Mouse (Mus musculus): ENCODE measurements around the gene Ssbp2. TPM values are rescaled to one million over a fixed set of nuclear protein-coding genes. Genes with fewer than 3 reads are reported as not detected.
A peak's percentile ranks its signal among the peaks of the same experiment; 100 is the strongest.

Ssbp2 gene
- total and polyA plus RNA-seq, 3 experiments, result 12.6 to 38.4 TPM; not detected in 1

- TF ChIP-seq NELFE (IDR thresholded peaks at IDR 0.05; ENCODE audit: low read depth, low read length), result no peak
- no peak for TF ChIP-seq TAL1 (IDR thresholded peaks at IDR 0.05; ENCODE audit: low read length)
- no peak for TF ChIP-seq EP300 (IDR thresholded peaks at IDR 0.05; ENCODE audit: low read depth in 1 of 2, low read length in 2 of 2)
- no peak for TF ChIP-seq SIN3A (IDR thresholded peaks at IDR 0.05; ENCODE audit: low read length)
- TF ChIP-seq GABPA (IDR thresholded peaks at IDR 0.05; ENCODE audit: low read depth, low read length), result no peak
- Histone ChIP-seq H3K4me1 (ENCODE audit: control insufficient read depth in 1 of 2, insufficient read depth in 2 of 2, low read length in 2 of 2) (peaks cover 3 to 20% of the 10 kb centered on the region in 2 experiments; a peak in 2 of 4 replicates), H3K36me3 (ENCODE audit: control insufficient read depth in 1 of 2, insufficient read depth in 2 of 2, low read length in 2 of 2) (peaks cover 0 to 24% of the 10 kb centered on the region in 2 experiments; a peak in 3 of 4 replicates), H3K27me3 (ENCODE audit: control insufficient read depth in 1 of 2, insufficient read depth in 2 of 2, low read length in 2 of 2) (no peaks in the 10 kb centered on the region), H3K9ac (ENCODE audit: control insufficient read depth, low read depth, low read length, poor library complexity, severe bottlenecking) (no peak overlapping the region), H3K4me3 (ENCODE audit: control insufficient read depth in 1 of 2, insufficient read depth in 1 of 2, low read depth in 2 of 2, low read length in 2 of 2) (no peak overlapping the region), H3K9me3 (replicated peaks; ENCODE audit: insufficient read depth, low read length) (no peaks in the 10 kb centered on the region), H3K27ac (ENCODE audit: control insufficient read depth, low read depth, low read length) (no peak overlapping the region), H3K79me2 (ENCODE audit: control insufficient read depth, insufficient read depth, low read length, poor library complexity) (peaks cover 40% of the 10 kb centered on the region)
- DNase-seq (ENCODE audit: low read depth, low spot score), result no peak
These were observed 5.1 kb downstream of the Ssbp2 start for GRCm38 (mm10) chr13:91465002-91465715.

GRCm38 (mm10) chr13:91471566-91471965 lies 11.5 kb downstream of the Ssbp2 start:
- no peak overlapping the region for H3K27ac ChIP-seq (ENCODE audit: control insufficient read depth, low read depth, low read length)
- H3K4me3 ChIP-seq (ENCODE audit: control insufficient read depth in 1 of 2, insufficient read depth in 1 of 2, low read depth in 2 of 2, low read length in 2 of 2), result no peak overlapping the region
- peaks cover 18% of the 10 kb centered on the region for H3K79me2 ChIP-seq (ENCODE audit: control insufficient read depth, insufficient read depth, low read length, poor library complexity)
- no peak overlapping the region for H3K9ac ChIP-seq (ENCODE audit: control insufficient read depth, low read depth, low read length, poor library complexity, severe bottlenecking)
- peaks cover 0 to 17% of the 10 kb centered on the region in 2 experiments; a peak in 3 of 4 replicates for H3K36me3 ChIP-seq (ENCODE audit: control insufficient read depth in 1 of 2, insufficient read depth in 2 of 2, low read length in 2 of 2)
- H3K9me3 ChIP-seq (replicated peaks; ENCODE audit: insufficient read depth, low read length), result no peaks in the 10 kb centered on the region
- H3K4me1 ChIP-seq (ENCODE audit: control insufficient read depth in 1 of 2, insufficient read depth in 2 of 2, low read length in 2 of 2), result peaks cover 6 to 20% of the 10 kb centered on the region in 2 experiments; a peak in 3 of 4 replicates
- peak; percentile 41 for DNase-seq (ENCODE audit: low read depth, low spot score)
- no peaks in the 10 kb centered on the region for H3K27me3 ChIP-seq (ENCODE audit: control insufficient read depth in 1 of 2, insufficient read depth in 2 of 2, low read length in 2 of 2)
- TF ChIP-seq EP300 (IDR thresholded peaks at IDR 0.05; ENCODE audit: low read depth in 1 of 2, low read length in 2 of 2) (peak in 1 of 2 experiments; percentile 35; a peak in 1 of 4 replicates), ZKSCAN1 (IDR thresholded peaks at IDR 0.05; ENCODE audit: low read depth, low read length) (no peak)

- no peak overlapping the region for H3K4me3 ChIP-seq (ENCODE audit: control insufficient read depth in 1 of 2, insufficient read depth in 1 of 2, low read depth in 2 of 2, low read length in 2 of 2)
- H3K27ac ChIP-seq (ENCODE audit: control insufficient read depth, low read depth, low read length), result no peak overlapping the region
- no peak for DNase-seq (ENCODE audit: low read depth, low spot score)
- TF ChIP-seq CHD1 (IDR thresholded peaks at IDR 0.05; ENCODE audit: low read depth, low read length) (no peak), ETS1 (IDR thresholded peaks at IDR 0.05; ENCODE audit: low read depth, low read length) (no peak), USF2 (IDR thresholded peaks at IDR 0.05; ENCODE audit: borderline replicate concordance in 1 of 2, insufficient read depth in 1 of 2, low read depth in 1 of 2, low read length in 2 of 2) (no peak), RAD21 (IDR thresholded peaks at IDR 0.05; ENCODE audit: low read depth, low read length) (no peak), MEF2A (IDR thresholded peaks at IDR 0.05; ENCODE audit: extremely low read depth, insufficient replicate concordance, low read depth, low read length, poor library complexity, severe bottlenecking) (no peak), JUND (IDR thresholded peaks at IDR 0.05; ENCODE audit: low read depth, low read length) (no peak), MXI1 (IDR thresholded peaks at IDR 0.05; ENCODE audit: low read depth, low read length) (no peak), MYB (IDR thresholded peaks at IDR 0.05; ENCODE audit: low read depth, low read length) (no peak), BHLHE40 (IDR thresholded peaks at IDR 0.05; ENCODE audit: borderline replicate concordance, low read depth, low read length) (no peak), SMC3 (IDR thresholded peaks at IDR 0.05; ENCODE audit: low read depth, low read length) (no peak), TAL1 (IDR thresholded peaks at IDR 0.05; ENCODE audit: low read length) (no peak), CTCF (IDR thresholded peaks at IDR 0.05 in 2 of 3, conservative IDR thresholded peaks at IDR 0.05 in 1 of 3; ENCODE audit: control insufficient read depth in 1 of 3, insufficient read depth in 1 of 3, low read depth in 2 of 3, low read length in 3 of 3, poor library complexity in 1 of 3, severe bottlenecking in 1 of 3) (no peak)
- H3K9me3 ChIP-seq (replicated peaks; ENCODE audit: insufficient read depth, low read length), result no peaks in the 10 kb centered on the region
- peaks cover 0 to 17% of the 10 kb centered on the region in 2 experiments; a peak in 3 of 4 replicates for H3K36me3 ChIP-seq (ENCODE audit: control insufficient read depth in 1 of 2, insufficient read depth in 2 of 2, low read length in 2 of 2)
- H3K27me3 ChIP-seq (ENCODE audit: control insufficient read depth in 1 of 2, insufficient read depth in 2 of 2, low read length in 2 of 2), result no peaks in the 10 kb centered on the region
- H3K79me2 ChIP-seq (ENCODE audit: control insufficient read depth, insufficient read depth, low read length, poor library complexity), result peaks cover 17% of the 10 kb centered on the region
- H3K4me1 ChIP-seq (ENCODE audit: control insufficient read depth in 1 of 2, insufficient read depth in 2 of 2, low read length in 2 of 2), result peaks cover 6 to 20% of the 10 kb centered on the region in 2 experiments; a peak in 3 of 4 replicates
- H3K9ac ChIP-seq (ENCODE audit: control insufficient read depth, low read depth, low read length, poor library complexity, severe bottlenecking), result no peak overlapping the region
These were observed 11.9 kb downstream of the Ssbp2 start for GRCm38 (mm10) chr13:91471980-91472379.

Data from MEL (cell line).